Mouse (Mus musculus): Measurements from ENCODE around the gene Tbc1d2b.
A peak's percentile ranks its signal among the peaks of the same experiment; 100 is the strongest.

Gene Tbc1d2b

DNA sequence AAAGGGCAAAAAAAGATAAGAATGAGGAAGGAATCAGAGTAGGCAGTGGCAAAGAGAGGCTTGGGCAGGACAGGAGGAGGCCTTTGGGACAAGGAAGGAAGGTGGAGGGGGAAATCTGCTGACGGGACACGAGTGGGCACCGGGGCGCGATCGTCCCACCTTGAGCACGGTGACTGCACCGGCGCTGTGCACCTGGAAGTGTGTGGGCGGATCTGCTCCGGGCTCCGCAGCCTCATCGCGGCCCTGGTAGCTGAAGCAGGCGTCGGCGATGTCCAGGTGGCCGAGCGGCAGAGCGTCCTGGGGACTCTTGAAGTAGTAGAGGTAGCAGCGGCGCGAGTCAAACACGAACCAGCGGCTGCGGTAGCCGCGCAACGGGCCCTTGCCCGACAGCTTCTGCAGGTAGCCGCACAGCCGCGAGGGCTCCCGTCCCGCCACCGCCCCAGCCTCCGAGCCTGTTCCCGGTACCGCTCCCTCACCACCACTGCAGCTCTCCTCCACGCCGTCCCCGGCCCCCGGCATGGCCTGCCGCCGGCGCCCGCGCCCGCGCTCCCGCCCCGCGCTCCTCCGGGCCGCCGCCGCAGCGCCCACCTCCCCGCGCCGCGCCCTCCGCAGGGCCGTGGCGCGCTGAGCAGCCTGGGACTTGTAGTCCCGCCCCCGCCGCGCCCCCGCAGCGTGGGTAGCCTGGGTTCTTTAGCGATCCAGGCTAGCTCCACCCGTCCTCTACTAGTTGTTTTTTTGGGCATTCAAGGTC, at the start of gene Tbc1d2b:
TSS of gene Tbc1d2b (minus strand) at position 612 of the 751 bp plus-strand sequence.
- peak; percentile 74 for DNase-seq

DNA sequence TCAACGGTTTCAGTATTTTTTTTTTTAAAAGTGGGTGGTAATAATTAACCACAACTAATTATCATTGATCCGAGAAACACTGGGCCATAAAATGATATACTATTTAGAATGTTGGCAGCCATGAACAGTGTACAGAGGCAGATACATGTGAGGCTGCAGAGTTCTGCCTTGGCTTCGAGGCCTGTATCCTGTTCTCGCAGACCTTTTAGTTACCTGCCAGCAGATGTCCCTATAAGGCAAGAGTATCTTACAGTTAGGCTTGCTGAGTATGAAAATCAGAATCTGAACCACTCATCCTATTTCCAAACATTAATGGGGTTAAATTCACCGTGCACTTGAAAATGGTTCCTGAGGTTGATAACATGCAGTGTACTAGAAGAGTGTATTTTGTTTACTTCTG, 45.7 kb upstream of the Tbc1d2b start:
- DNase-seq, result peak; percentile 3

DNA sequence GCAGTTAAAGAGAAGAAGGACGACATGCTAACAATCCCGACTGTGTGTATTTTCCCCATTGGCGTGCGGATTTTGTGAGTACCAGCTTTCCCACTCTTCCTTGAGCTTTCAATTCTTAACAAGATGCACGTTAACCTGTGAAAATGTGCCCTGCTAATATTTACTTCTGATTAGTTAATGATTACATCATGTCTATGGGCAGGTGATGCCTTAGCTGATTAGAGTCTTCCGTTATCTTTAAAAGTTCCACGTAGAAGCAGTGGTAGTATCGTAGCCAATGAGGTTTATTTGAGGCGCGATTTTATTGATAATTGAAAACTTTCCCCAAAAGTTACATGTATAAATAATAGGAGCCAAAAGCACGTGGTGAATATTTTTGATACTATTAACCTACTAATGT, 45.1 kb upstream of the Tbc1d2b start:
- no peak for DNase-seq

DNA sequence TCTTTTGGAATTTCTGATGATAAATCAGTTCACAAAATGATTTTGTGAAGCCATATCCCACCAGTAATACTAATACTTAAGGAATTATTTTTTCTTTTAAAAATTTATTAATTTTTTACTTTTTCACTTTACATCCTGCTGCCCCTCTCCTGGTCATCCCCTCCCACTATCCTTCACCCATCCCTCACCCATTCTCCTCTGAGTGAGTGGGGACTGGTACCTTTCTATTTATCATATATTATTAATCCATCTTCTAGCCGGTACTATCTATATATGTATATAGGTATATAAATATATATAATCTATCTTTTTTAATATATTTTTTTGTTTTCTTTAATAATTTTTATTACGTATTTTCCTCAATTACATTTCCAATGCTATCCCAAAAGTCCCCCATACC, 33.6 kb upstream of the Tbc1d2b start:
- no peak for DNase-seq

DNA sequence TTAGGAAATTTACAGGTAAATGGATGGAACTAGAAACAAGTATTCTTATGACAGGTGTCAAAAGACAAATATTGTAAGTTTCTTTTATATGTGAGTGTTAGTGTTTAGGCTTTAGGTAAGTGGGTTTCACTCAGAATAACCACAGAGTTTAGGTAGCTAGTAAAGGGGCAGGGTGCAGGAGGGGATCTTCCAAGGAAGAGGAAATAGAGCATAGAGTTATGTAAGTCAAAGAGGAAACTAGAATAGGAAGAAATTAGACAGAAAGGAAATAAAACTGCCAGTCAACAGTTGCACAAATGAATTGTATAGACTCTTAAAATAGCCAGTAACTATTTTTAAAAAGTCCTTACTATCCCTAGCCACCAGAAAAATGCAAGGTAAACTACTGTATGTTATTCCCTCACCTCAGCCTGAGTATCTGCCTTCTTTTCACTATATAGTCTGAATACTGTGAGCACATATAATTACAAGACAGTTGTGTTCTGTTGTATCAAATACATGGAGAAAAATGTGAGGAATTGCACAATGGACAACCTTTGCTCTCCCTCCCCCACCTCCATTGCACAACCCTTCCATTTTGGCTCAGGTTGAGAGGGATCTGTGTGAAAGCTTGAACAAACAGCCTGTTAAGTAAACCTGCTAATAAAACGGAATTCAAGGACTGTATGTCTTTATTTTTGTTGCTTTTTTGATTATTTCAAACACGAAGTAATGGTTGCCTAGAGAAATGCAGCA, 32.7 kb upstream of the Tbc1d2b start:
- DNase-seq, result no peak

DNA sequence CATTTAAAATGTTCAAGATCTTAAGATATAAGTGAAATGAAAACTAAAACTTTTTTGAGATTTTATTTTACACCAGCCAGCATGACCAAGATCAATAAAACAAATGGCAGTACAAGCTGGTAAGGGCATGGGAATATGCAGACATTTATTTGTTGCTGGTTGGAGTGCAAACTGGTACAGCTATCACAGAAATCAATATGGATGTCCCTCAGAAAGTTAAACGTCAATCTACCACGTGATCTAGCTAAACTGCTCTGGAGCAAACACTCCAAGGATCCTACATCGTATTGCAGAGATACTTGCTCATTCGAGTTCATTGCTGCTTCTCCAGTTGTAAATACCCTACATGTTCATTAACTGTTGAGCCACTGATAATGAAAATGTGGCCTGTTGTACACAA, 32.1 kb upstream of the Tbc1d2b start:
- DNase-seq, result no peak

DNA sequence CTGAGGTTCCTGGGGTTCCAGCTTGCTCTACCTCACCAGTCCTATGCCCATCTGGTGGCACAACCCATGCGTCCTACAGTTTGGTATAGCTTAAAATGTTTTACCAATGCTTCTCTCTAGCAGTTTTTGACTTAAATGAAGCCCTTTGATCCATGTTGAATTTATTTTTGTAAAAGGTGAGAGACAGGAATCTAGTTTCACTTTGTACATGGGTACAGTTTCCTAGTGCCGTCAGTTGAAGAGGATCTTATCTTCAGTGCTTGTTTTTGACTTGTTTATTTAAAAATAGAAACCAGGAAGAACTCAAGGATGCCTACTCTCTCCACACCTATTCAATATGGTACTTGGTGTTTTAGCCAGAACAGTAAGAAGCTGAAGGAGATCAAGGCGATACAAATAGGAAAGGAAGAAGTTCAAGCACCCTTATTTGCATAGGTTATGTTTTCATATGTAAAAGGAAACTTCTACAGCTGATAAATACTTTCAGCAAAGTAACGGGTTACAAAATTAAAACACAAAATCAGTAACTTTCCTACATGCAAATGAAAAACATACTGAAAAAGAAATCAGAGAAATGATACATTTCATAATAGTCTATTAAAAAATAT, 30.6 kb upstream of the Tbc1d2b start:
- DNase-seq, result no peak

DNA sequence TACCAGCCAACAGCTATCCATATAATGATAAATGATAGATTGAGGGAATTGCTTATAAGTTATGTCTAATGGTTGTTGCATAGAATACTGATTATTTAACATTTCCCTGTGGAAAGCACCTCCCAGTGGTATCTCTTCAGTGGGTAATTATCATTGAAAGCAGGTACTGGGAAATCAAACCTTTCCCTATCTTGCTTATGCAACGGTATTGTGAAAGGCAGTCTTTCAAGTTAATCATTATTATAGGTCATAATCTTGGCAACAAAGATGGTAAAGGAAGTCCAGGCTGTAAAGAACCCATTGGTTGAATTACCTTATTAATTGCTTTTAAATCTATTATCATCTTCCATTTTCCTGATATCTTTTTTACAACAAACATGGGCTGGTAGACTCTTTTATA, 27.0 kb upstream of the Tbc1d2b start:
- no peak for DNase-seq

DNA sequence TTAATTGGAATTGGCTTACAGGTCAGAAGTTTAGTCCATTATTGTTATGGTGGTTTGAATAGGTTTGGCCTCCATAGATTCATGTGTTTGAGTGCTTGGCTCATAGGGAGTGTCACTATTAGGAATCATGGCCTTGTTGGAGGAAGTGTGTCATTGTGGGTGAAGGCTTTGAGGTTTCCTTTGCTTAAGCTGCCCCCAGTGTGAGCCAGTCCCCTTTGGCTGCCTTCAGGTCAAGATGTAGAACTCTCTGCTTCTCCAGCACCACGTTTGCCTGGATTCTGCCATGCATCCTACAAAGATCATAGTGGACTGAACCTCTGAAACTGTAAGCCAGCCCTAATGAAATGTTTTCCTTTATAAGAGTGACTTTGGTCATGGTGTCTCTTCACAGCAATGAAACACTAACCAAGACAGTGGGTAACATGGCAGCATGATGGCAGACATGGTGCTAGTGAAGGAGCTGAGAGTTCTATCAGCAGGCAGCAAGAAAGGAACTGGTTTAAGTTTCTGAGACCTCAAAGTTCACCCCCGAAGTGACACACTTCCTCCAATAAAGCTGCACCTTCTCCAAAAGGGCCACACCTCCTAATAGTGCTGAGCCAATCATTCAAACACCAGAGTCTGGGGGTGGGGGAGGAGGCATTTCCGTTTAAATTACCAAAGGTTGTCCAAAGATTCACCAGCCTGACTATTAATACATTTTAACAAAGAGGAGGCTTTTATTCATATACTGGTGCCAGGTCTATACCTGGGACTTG, 23.2 kb upstream of the Tbc1d2b start:
- DNase-seq, result no peak

DNA sequence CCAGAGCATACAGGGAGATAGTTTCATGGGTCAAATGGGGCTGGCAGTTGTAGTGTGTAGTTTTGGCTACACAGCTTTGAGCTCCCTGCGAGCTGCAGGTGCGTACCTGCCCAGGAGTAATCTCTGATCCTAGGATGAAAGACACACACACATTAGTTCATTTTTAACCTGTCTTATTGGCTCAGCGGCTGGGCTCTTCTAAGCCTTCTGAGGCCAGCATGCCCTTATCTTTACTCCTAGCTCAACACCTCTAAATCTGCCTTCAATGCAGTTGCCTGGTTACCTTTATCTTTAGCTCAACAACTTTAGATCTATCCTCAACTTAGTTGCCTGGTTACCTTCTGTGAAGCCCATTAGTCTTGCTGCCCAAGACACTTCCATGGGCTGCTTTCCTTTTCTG, 7.8 kb upstream of the Tbc1d2b start:
- no peak for DNase-seq

DNA sequence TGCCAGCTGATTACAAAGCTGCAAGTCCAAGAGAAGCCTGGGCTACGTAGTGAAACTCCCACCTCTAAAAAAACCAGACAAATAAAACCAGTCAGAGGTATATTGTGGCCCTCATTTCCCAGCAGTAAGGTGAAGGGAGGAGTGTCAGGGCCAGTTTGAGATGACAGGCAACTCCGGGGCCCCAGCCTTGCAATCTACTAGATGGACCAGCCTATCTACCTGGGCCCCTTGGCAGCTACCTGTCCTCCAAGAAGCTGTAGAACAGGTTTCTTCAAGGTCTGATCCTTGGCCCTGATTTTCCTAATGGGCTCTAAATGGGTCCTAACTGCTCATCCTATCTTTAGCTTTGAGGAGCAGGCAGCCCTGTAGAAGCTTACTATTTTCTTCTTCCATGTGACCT, 7.3 kb upstream of the Tbc1d2b start:
- DNase-seq, result no peak

DNA sequence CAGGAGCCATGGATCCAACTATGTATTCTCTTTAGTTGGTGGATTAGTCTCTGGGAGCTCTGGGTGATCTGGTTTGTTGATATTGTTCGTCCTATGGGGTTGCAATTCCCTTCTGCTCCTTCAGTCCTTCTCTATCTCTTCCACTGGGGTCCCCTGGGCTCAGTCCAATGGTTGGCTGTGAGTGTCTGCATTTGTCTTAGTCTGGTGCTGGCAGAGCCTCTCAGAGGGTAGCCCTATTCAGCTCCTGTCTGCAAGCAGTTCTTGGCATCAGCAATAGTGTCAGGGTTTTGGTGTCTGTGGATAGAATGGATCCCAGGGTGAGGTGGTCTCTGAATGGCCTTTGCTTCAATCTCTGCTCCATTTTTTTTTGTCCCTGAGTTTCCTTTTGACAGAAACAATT, 6.2 kb upstream of the Tbc1d2b start:
- DNase-seq, result no peak

DNA sequence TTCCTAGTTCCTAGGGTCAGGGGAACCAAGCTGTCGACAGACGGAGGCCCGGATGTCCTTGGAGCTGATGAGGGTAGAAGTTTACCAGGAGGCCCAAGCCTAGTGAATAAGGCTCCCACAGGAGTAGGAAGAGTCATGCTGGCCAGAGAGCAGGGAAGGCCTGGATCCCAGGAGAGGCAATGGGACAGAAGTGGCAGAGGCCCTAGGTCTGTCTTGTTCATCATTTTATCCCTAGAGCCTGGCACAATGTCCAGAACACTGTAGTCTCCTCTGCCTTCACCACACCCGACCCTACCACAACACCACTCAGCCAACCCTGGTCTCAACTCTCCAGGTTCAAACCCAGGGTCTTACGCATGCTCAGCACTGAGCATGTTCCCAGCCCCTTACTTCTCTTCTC, 5.3 kb upstream of the Tbc1d2b start:
- no peak for DNase-seq

DNA sequence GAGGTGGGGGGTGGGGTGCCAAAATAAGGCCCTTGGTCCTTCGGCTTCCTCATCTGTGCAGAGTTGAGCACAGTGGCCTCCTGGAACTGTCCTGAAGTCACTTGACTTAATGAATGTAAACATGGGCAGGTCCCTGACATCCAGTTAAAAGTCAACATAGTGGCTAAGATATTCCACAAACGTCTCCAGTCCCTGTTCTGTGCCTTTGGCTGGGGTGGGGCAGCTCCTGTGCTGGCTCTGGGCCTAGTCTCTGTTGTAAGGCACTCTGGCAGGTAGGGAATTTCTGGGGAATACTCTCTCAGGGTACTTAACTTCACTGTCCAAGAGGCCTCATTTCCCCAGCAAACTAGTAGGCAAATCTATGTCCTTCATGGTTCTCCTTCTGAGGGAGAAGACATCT, 4.9 kb upstream of the Tbc1d2b start:
- DNase-seq, result no peak

DNA sequence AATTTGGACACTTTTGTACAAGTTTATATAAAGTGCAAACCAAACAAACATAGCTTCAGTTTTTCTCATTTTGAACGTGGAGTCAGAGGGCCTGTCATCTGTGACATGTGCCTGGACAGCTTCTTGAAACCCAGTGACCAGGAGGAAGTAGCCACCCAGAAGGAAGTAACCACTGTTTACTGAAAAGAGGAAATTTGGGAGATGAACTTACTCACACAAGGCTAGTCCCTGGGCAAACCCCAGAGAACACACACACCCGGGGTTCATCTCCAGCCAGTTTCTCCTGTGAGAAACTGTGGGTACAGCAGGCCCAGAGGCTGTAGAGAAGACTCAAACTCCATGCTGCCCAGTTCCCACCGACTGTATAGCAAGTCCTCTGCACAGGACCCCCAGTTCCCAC, 3.9 kb upstream of the Tbc1d2b start:
- DNase-seq, result no peak

DNA sequence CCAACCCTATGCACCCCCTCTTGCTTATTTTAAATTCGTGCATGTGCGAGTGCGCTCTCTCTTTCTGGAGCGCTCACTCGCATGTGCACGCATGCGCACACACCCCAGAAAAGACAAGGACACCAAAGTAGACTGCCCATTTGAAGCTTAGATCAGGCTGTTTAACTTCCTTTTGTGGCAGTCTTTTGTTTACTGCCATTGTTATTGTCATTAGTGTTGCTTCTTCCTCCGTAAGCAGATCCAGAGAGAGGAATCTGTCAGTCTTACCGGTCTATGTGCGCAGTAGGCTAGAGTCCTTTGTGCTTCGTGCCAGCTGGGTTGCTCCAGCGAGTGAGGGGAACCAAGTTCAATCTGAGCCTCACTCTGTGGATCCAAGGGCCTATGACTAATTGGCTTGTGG, 1.7 kb upstream of the Tbc1d2b start:
- DNase-seq, result no peak

DNA sequence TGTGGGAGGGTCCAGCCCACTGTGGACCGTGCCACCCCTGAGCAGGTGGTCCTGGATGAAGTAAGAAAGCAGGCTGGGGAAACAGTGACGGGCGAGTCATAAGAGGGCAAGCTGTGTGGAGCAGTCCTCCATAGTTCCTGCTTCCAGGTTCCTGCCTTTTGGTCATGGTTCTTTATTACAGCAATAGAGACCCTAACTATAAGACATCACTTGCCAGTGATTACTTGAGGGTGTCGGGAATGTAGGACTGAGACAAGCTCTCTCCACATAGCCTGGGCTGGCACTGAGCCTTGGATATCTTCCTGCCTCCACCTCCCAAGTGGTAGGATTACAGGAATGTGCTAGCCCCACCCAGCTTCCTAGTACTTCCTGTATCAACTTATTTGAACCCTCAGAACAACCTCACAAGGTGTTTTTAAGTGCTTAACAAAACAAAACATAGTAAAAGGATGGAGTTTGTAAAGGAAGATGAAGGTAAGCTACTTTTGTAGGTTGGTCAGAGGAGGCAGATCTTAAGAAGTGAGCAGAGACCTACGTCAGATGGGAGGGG, 1.0 kb upstream of the Tbc1d2b start:
- no peak for DNase-seq

DNA sequence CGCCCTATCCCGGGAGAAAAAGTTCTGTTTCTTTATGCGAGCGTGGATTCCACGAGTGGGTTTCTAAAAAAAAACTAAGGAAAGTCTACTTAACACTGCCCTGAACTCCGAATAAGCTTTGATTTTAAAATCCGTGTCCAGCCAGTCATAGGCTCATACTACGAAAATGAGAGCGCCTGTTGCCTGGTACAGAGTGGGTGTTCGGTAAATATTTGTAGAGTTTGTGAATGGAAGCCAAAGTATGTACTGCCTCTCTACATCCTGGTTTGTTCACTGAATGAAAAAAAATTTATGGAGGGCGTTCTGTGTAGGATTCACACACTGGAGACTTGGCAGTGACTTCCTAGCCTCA, 316 bp upstream of the Tbc1d2b start:
- DNase-seq, result no peak

DNA sequence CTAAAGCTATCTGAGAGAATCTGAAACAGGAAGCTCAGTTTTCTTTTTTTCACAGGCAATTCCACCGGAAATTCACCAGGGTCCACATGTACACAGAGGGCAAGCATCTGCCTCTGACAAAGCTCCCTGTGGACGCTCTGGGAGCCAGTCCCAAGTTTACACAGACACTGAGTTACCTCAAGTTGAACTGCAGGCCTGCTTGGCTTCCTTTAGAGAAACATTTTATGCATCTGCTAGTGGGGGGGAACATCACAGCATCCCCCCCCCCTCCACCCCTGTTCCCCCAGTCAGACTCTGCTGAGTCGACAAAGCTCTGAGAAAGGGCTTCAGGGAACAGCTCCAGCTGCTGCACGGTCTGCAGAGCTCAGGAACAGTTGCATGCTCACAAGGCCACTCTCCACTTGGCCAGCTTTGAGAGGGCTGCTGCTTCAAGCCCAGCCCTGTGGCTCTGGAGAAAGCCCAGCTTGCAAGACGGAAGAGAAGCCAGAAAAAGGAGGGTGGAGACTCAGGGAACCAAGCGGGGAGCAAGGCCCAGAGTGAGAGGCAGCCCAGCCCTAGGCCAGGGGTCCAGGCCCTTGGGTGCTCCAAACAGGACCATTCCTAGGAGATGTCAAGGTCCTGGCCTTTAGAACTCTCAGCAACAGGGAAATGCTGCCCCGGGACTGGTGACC, 1.5 kb downstream of the Tbc1d2b start:
- peak; percentile 53 for DNase-seq

DNA sequence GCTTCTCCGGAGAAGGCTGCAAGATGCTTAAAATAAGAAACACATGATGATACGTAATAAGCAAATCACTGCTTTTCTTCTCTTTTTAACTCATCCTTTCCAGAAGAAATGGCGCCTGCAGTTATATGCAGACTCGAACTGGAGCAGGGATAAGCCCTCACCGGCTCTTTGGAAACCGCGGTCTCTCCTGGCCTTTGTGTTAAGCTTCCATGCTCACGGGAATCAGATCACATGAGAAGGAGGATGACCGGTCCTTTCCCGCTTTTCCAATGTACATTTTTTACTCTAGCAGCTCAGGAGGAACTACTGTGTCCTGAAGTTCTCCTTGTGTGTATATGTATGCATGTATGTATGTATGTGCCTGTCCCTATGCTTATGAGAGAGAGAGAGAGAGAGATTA, 3.7 kb downstream of the Tbc1d2b start:
- no peak for DNase-seq

DNA sequence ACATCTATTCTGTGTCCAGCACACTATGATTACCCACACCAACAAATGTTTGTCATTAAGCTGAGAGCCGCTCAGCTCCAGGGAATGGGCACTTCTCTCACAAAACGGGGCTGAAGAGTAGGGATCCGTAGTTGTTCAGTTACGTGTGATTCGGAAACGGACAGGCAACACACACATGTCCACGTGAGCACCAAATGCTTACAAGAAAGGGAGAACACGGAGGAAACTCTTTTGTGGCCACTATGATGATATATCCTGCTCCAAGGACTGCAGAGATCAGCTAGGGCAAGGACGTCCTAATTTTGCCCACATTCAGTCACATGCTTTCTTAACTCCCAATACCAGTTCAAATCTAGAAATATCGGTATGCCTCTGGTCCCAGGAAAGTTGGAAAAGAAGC, 4.5 kb downstream of the Tbc1d2b start:
- no peak for DNase-seq

DNA sequence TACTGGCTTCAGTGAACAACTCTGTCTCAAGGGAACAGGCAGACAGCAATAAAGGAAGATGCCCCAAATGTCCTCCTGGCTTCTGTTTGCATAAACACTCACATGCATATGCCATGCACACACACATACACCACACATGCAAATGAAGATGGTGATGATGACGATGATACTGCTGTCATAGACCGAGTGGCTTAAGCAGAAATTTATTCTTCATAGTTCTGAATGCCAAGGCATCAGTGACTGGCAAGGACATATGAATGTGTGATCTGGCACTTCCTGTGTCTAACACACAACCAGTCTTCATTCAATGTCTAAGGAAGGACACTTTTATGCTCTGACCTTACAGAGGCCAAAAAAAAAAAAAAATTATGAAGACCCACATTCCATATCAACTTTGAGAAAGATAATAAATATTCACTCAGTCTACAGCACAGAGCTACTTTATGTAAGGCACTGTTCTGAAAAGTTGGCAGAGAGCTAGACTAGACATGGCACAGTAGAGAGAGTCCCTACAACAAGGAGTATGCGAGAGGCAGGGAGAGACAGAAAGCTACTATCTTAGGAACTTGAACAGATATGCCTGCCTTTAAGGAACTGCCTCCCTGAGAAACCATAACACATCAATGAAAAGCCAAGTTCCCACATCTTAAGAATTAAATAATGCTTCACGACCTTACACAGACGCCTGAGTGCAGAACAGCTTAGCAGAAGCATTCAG, 5.1 kb downstream of the Tbc1d2b start:
- DNase-seq, result no peak

Measured in retina, postnatal 1 day (tissue).